Mouse (Mus musculus) lung, embryonic 15.5 days (tissue): Measurements from ENCODE around the gene Rsad2. TPM values are rescaled to one million over a fixed set of nuclear protein-coding genes. Genes with fewer than 3 reads are reported as not detected.
"Not testable (repeated sequence)": the region's sequence is repeated elsewhere in the genome, so short reads cannot be mapped to it uniquely, and the experiment has no call there.

Experiments
- ATAC-seq: fragments of 200-750 bp; cut with Nextera tagmentation; 2 replicates; pipeline ENCODE4 v1.8.0; 2017; ENCODE audit warnings: moderate number of reproducible peaks, borderline replicate concordance; ENCODE audit not compliant: low FRiP score, low TSS enrichment; ENCODE audit errors: extremely low read depth
- H3K27ac ChIP-seq: fragments of 300-500 bp; sonication (generic); 2 replicates; pipeline ENCODE4 v1.5.1; 2015; ENCODE audit warnings: moderate library complexity, mild to moderate bottlenecking, inconsistent platforms
- H3K27me3 ChIP-seq: fragments of 300-500 bp; sonication (generic); 2 replicates; pipeline ENCODE4 v1.6.1; 2015; ENCODE audit warnings: inconsistent platforms
- H3K36me3 ChIP-seq: fragments of 300-500 bp; sonication (generic); 2 replicates; pipeline ENCODE4 v1.6.1; 2015; ENCODE audit warnings: inconsistent platforms
- H3K4me1 ChIP-seq: fragments of 300-500 bp; sonication (generic); 2 replicates; pipeline ENCODE4 v1.6.1; 2015; ENCODE audit warnings: inconsistent platforms
- H3K4me2 ChIP-seq: fragments of 300-500 bp; sonication (generic); 2 replicates; pipeline ENCODE4 v1.6.1; 2015; ENCODE audit warnings: inconsistent platforms, mild to moderate bottlenecking, moderate library complexity
- H3K4me3 ChIP-seq: fragments of 300-500 bp; sonication (generic); 2 replicates; pipeline ENCODE4 v1.5.1; 2015; ENCODE audit warnings: mild to moderate bottlenecking, inconsistent platforms
- H3K9ac ChIP-seq: fragments of 300-500 bp; sonication (generic); 2 replicates; pipeline ENCODE4 v1.6.1; 2015; ENCODE audit warnings: inconsistent platforms
- H3K9me3 ChIP-seq: fragments of 300-500 bp; sonication (generic); 2 replicates; pipeline ENCODE4 v1.6.1; 2016; ENCODE audit warnings: inconsistent platforms
- WGBS: fragments of 180-500 bp; shearing (Covaris S2); methylation state at CpG from one replicate; pipeline ENCODE4 v1.1.7; 2015; 5-methylcytosine and 5-hydroxymethylcytosine counted together
- polyA plus RNA-seq: library from polyadenylated mRNA; unstranded; fragments of >200 nt; fragmentation: Nextera tagmentation; extraction: Ambion mirVana; gene quantifications from 2 replicates; pipeline ENCODE4 v1.2.1, GENCODE M21; 2015

Rsad2 gene
- polyA plus RNA-seq, result 0.96 and 1.0 TPM in 2 replicates

DNA sequence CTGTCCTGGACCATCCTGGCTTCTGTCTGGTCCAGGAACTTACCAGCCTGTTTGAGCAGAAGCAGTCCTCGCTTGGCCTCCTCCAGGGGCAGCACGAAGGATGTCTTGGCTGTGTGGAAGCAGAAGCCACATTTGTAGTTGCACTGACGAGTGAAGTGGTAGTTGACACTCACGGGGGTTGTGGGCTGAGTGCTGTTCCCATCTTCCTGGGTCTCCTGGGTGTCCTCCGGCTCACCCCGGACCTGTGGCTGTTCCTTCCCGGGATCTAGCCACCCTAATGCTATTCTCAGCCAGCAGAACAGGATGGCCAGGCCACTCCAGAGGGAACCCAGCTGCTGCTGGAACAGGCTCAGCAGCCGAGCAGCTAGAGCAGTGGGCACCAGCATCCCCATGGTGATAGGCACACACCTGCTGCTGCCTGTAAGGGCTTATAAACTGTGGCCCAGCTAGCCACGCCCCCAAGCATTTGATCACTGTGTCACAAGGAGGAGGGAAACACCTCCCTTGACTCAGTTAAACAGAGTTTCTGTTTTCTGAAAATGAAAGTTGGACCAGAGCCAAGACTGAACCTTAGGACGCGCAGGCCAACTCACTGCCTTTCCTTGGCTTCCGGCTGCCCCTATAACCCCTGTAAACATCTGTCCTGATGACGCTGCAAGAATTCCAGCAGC, at the start of gene Rsad2:
Rsad2 (minus strand) TSS at position 425 of the 671 bp plus-strand sequence.
- Histone ChIP-seq H3K9ac (no peak within 1 kb of the TSS), H3K4me3 (peak within 1 kb of the TSS; percentile 13), H3K4me2 (peak within 1 kb of the TSS; percentile 45), H3K27ac (no peak within 1 kb of the TSS), H3K4me1 (peaks cover 16% of the 10 kb centered on the region), H3K36me3 (no peaks in the 10 kb centered on the region), H3K9me3 (no peaks in the 10 kb centered on the region), H3K27me3 (no peaks in the 10 kb centered on the region)
- ATAC-seq, result peak; percentile 70
- 22% methylated on average over 13 of the region's 13 CpGs for WGBS

DNA sequence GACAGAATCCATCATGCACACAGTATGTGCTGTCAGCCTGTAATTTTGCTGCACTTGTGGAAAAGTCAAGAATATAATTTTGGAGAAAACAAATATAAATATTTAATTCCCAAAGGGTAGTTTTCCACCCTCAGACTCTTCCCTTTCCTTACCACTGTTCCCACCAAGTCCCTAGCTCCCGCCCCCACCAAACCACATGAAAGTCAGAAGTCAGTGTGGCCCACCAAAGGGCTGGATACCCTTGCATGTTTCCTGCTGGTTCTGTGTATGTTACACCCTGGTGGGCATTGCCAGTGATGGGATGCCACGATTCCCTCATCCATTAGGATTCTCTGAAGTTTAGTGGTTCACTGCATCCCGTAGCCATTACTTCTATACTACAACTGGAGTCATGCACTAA, 44.8 kb upstream of the Rsad2 start:
- Histone ChIP-seq H3K27ac (no peak overlapping the region), H3K36me3 (no peaks in the 10 kb centered on the region), H3K9ac (no peak overlapping the region), H3K4me2 (no peak overlapping the region), H3K4me3 (no peak overlapping the region), H3K9me3 (no peaks in the 10 kb centered on the region), H3K27me3 (no peaks in the 10 kb centered on the region), H3K4me1 (no peaks in the 10 kb centered on the region)
- ATAC-seq, result no peak
- WGBS, result 63% methylated on average over 3 of the region's 3 CpGs

DNA sequence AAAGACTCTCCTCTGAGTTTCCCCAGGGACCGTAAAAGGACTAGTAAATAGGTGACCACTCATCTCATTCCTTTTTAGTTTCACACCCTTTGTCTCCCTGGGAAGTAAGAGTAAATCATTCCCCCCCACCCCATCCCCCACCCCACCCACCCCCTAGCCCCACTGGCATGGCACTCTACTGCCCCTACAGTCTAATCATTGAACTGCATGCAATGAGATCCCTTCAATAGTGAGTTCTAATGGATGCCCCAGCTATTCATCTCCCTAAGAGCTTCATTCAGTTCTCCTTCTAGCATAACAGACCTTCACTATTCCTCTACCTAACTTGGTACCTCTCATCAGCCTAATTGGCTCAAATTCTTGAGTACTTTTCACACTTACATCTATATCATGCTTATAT, 33.7 kb upstream of the Rsad2 start:
- Histone ChIP-seq H3K4me1 (no peaks in the 10 kb centered on the region; the same call in 1 of the 2 replicates), H3K9ac (no peak overlapping the region), H3K4me2 (no peak overlapping the region), H3K27me3 (no peaks in the 10 kb centered on the region), H3K36me3 (no peaks in the 10 kb centered on the region), H3K27ac (no peak overlapping the region), H3K9me3 (no peaks in the 10 kb centered on the region), H3K4me3 (no peak overlapping the region)
- WGBS, result 88% methylated on average over 1 of the region's 1 CpGs
- no peak for ATAC-seq

DNA sequence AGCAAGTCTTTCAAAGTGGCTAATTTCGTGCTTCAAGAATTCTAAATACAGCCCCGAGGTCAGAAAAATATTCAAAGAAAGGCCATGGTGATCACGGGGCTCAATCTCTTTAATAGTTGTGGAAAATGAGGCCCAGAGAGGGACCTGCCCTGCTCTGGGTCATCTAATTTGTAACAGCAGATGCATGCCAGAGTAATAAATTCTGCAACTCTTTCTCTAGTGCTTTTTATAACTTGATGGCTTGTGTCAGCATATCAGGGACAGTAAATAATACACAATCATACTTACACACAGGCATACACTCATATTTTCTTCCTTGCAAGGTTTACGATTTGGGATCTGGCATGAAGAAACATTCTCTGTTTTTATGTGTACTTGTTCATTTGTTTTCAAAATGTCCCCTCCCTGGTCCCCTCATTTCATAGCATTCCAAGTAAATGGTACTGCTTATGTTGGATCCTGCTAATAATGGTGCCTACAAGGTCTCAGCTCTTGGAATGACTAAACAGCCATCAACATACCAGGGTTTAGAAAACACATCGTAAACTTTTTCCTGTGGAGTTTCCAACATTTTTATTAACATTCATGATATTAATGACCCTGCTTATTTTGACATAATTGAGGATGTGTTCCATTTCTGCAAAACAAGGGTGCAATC, 32.5 kb upstream of the Rsad2 start:
- WGBS, result 43% methylated on average over 5 of the region's 5 CpGs
- ATAC-seq, result no peak
- Histone ChIP-seq H3K36me3 (no peaks in the 10 kb centered on the region), H3K4me1 (no peaks in the 10 kb centered on the region; the same call in 1 of the 2 replicates), H3K4me2 (no peak overlapping the region), H3K27ac (no peak overlapping the region), H3K4me3 (no peak overlapping the region), H3K9me3 (no peaks in the 10 kb centered on the region), H3K27me3 (no peaks in the 10 kb centered on the region), H3K9ac (no peak overlapping the region)

DNA sequence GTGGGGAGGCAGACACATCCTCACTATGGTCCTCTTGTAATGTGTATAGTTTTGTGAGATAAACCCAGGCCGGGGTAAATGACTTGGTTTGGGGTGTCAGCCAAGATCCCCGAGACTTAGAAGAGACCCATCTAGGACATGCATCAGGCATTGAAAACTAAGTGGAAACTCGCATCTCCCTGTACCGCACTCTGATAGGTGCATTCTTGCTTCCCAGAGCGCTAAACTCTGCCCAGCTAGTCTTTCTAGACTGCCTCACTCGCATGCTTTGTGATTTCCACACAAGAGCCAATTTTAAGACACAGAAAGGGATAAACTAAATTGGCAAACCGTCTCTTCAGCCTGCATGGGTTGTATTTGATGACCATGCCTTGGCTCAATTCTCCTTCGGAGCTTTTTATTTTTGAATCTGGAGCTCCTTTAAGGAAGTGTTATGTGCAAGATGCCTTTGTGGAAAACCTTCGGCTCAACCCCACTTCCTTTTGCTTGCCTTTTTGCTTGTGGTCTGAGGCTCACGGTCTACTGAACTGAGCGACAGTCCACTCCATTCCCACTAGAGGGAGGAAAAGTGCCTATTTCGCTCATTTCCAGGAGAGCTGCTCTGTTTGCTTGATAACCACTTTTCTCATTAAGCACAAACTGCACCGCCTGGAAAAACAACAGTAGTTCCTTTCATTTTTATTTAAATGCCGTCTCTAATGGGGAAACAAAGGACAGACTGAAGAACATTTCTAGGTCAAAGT, 31.8 kb upstream of the Rsad2 start:
- ATAC-seq, result no peak

DNA sequence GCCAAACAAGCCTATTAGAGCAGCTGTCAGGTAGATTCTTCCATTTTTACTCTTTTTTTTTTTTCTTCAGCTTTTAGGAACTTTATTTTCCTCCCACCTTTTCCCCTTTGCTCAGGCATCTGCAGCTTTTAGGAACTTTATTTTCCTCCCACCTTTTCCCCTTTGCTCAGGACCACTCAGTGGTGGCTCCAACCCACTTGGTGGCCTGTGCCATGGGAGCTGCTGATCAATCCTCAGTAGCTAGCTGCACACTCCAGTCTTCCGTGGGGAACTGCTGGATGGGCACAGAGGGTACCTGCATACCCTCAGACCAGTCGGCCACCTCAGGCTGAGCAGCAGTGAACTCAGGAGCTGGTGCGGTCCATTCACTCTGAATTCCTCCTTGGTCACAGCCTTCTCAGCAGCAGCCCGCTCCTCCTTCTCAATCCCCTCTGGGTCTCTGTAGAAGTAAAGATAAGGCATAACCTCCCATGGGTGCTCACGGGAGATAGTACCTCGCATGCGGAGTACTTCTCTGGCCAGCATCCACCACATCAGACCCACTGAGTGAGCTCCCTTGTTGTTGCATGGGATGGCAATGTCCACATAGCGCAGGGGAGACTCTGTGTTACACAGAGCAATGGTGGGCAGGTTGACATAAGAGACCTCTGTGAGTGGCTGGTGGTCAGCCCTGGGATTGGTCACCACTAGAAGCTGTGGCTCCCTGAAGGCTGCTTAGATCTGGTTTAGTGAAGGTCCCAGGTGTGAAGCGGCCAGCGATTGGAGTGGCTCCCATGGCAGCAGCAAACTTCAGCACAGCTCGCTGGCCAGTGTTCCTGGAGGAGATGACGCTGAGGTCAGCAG, 29.7 kb upstream of the Rsad2 start:
- H3K4me3 ChIP-seq, H3K36me3 ChIP-seq, H3K9me3 ChIP-seq, H3K4me1 ChIP-seq, H3K27ac ChIP-seq, H3K4me2 ChIP-seq, H3K27me3 ChIP-seq, H3K9ac ChIP-seq, ATAC-seq: not testable (repeated sequence)
- WGBS, result 88% methylated on average over 12 of the region's 12 CpGs

More for the DNA sequence above, 31.8 kb upstream of the Rsad2 start:
- Histone ChIP-seq H3K27ac (no peak overlapping the region), H3K4me2 (no peak overlapping the region), H3K4me3 (no peak overlapping the region), H3K4me1 (no peaks in the 10 kb centered on the region; the same call in 1 of the 2 replicates), H3K9me3 (no peaks in the 10 kb centered on the region), H3K36me3 (no peaks in the 10 kb centered on the region), H3K27me3 (no peaks in the 10 kb centered on the region), H3K9ac (no peak overlapping the region)
- 46% methylated on average over 14 of the region's 14 CpGs for WGBS

DNA sequence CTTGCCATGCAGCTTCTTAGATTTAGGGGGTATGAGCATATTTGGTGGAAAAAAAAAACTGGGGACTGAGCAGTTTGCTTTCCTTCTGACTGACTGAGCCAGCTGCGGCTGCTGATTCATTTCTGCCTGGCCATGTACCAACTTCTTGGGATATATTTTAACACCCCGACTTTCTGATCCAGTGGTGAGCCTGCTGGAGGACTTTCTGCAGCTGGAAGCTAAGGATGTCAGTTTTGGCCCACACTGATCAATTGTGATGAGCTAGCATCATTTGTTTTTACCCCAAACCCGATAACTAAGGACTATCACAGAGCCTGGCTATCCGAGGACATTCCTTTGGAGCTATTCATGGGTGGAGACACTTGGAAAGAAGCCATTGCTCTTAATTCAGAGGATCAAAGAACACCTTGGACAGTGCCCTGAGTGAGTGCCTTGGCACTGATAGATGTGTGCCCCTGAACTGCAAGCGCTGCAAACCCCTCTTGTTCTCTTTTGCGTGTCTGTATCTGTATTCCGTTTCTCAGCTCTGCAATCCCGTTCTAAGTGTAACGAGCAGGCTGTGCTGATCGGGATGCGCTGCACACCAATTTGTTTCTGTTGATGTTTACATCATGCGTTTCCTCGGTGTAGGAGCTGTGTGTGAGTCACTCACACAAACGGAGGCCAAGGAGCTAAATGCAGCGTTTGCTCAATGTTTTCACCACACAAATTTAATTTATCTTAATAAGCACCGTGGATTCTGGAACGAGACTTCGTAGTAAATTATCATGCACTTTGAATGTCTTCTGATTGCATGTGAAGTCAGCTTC, 22.1 kb upstream of the Rsad2 start:
- Histone ChIP-seq H3K4me1 (peaks cover 9% of the 10 kb centered on the region), H3K4me3 (no peak overlapping the region), H3K27me3 (no peaks in the 10 kb centered on the region), H3K9ac (no peak overlapping the region), H3K27ac (no peak overlapping the region), H3K4me2 (no peak overlapping the region), H3K9me3 (no peaks in the 10 kb centered on the region), H3K36me3 (no peaks in the 10 kb centered on the region)
- WGBS, result 61% methylated on average over 18 of the region's 18 CpGs
- no peak for ATAC-seq

DNA sequence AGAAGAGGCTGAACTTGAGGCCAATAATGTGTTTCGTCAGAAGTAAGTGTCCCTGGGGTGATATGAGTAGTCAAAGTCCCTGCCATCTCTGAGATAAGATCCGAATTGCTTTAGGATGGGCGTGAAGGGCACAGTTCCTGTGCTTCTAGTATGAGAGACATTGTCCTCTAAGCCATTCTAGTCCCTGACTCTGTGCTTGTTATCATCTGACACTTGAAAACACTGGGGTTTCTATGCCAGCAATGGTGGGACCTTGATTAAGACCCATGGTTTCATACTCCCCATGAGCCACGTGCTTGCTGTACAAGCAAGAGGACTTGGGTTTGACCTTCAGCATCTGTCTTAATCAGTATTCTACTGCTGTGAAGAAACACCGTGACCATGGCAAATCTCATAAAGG, 20.9 kb upstream of the Rsad2 start:
- Histone ChIP-seq H3K36me3 (no peaks in the 10 kb centered on the region), H3K4me1 (peaks cover 9% of the 10 kb centered on the region), H3K27me3 (no peaks in the 10 kb centered on the region), H3K27ac (no peak overlapping the region), H3K9me3 (no peaks in the 10 kb centered on the region), H3K4me3 (no peak overlapping the region), H3K4me2 (no peak overlapping the region), H3K9ac (no peak overlapping the region)
- 87% methylated on average over 5 of the region's 5 CpGs for WGBS
- no peak for ATAC-seq

DNA sequence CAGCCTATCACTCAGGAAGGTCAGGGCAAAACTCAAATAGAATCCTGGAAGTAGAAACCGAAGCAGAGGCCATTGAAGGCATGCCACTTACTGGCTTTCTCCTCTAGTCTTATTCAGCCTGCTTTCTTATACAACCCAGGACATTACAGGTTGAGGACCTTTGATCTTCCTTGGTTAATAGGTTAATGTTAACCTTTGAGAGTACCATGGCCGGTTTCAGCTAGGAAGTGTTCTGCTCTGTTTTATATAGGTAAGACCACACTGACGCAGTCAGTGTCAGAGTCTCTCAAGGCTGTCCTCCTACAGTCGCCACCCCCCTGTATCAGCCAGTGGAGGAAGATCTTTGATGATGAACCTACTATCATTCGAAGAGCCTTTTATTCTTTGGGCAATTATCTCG, 17.5 kb upstream of the Rsad2 start:
- Histone ChIP-seq H3K9ac (no peak overlapping the region), H3K36me3 (no peaks in the 10 kb centered on the region), H3K9me3 (no peaks in the 10 kb centered on the region), H3K27ac (no peak overlapping the region), H3K27me3 (no peaks in the 10 kb centered on the region), H3K4me3 (no peak overlapping the region), H3K4me2 (no peak overlapping the region), H3K4me1 (peaks cover 17% of the 10 kb centered on the region)
- 84% methylated on average over 6 of the region's 6 CpGs for WGBS
- no peak for ATAC-seq

DNA sequence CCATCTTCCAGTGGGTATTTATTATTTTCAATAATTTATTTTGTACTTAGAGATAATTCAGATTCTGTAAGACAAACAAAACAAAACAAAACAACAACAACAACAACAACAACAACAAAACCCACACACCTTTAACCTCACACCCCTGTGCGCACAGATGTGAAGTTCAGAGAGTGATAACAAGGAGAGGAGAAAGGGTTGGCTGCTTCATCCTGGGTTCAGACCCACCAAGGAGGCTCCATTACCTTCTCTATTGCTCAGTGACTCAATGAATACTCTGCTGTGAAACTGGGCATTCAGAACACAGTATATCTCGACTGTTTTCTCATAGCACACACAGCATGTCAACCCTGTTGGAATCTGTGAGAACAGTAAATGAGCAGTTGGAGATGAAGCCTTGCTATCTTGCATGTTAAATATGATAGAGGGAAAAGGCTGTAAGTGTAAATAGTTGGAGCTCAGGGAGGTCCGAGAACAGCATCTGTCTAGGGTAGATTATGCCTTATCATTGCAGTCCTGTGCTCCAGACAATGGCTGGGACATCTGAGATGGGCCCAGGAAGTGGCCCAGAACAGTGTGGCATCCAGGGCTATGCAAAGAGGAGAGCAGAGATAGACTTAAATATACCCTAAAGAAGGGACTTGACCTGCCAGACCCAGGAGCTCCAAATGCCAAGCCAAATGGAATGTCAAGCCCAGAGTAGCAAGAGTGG, 16.7 kb upstream of the Rsad2 start:
- H3K9me3 ChIP-seq, result no peaks in the 10 kb centered on the region
- WGBS, result 85% methylated on average over 3 of the region's 3 CpGs
- H3K27me3 ChIP-seq, result no peaks in the 10 kb centered on the region
- H3K4me3 ChIP-seq, result no peak overlapping the region
- H3K4me2 ChIP-seq, result no peak overlapping the region
- ATAC-seq, result no peak
- H3K36me3 ChIP-seq, result no peaks in the 10 kb centered on the region
- H3K27ac ChIP-seq, result no peak overlapping the region
- peaks cover 11% of the 10 kb centered on the region for H3K4me1 ChIP-seq
- no peak overlapping the region for H3K9ac ChIP-seq
